Mouse (Mus musculus): Measurements from ENCODE around the gene Palm2.

Palm2 gene

DNA sequence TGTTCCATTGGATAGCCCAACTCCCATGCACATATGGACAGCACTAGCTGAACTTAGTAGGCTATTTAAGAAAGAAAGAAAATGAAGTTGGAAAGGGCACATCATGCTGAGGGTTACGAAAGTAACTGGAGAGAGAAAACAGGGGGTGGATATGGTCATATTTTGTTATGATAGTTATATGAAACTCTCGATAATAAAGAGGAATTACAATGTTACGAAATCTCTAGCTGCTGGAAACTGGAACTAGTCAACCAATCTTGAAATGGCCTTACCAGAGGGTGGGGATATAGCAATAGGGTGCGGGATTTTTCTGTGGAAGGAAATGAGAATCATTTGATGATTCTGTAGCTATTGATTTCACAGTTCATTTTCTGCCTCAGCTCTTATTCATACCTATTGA, 180.6 kb downstream of the Palm2 start:
- DNase-seq (ENCODE audit: low spot score in 2 of 2): no peak

DNA sequence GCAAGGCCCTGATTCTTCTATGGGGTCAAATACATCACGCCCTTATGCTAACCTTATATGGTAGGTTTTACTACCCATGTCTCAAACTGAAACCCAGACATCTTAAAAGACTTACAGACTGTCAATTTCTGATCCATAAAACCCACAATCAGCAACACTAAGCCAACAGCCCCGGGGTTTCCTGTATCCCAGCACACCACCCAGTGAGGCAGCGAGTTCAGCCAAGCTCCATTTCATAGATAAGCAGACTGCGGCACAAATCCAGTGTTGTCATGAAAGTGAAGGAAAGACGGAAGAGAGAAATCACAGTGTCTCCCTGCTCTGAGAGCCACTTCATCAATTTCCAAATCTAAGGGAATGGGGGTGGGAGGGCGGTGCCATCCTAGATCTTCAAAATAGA, 184.7 kb downstream of the Palm2 start:
- DNase-seq (ENCODE audit: low spot score in 2 of 2): no peak

DNA sequence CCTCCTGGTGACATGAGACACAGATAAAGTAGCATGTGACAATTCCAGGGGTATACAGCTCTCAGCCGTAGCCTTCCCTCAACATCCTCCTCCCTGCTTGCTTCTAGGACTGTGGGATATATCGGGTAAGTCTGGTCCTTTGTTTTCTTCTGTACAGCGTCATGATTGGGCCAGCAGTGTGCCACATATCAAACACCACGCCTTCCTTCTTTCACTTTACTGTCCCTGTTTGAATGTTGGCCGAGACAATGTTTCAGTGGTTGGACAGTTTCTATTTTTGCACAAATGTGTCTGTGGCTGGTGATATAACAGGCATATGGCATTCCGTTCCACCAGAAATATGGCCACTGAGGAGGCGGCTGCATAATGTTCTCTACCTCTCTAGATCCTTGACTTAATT, 188.8 kb downstream of the Palm2 start:
- DNase-seq (ENCODE audit: low spot score in 2 of 2): no peak

DNA sequence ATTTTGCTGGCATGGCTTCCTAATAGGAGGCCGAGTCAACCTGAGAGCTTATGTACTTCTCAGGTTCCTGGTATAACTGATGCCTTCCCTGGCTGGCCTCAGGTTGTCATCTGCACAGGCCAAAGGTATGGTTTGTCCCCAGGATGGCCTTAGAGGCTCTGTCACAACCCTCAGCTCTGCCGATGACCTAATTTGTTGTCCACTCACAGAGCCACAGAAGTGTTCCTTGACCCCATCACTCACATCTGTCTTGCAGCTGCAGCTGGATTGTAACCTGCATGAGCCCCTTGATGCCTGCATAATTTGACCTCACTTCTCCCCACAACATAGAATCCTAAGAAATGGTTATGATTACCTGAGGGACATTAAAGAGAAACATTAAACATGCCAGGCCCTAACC, 190.8 kb downstream of the Palm2 start:
- DNase-seq (ENCODE audit: low spot score in 2 of 2): no peak

DNA sequence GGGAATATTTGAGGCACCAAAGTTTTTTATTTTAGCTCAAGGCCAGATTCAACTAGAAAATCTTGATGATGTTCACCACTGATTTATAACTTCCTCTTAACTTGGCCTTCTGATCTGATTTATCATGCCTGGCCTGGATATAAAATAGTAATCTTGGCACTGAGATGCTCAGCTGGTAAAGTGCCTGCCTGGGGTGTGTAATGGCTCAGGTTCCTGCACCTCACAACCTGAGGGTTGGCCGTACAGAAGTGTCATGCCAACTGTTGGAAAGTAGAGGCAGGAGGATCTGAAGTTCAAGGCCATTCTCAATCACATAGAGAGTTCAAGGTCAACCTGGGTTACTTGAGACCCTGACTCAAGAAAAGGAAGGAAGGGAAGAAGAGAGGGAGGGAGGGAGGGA, 191.3 kb downstream of the Palm2 start:
- no peak for DNase-seq (ENCODE audit: low spot score in 2 of 2)

DNA sequence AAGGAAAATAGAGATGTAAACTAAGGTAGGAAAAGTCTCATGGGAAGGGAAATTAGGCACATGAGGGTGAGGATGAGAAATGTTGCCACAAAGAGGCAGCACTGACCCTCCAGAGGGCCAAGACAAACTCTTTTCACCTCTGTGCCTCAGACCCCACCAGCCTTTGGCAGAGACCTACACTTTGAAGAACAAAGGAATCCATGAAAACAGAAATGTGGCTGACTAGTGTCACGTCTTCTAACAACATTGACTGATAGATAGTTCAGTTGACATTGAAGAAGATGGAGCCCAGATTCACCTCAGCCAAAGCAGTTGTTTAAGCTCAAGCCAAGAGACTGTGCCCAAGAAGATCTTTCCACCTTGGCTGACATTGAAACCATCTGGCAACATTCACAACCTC, 191.7 kb downstream of the Palm2 start:
- DNase-seq (ENCODE audit: low spot score in 2 of 2): no peak

DNA sequence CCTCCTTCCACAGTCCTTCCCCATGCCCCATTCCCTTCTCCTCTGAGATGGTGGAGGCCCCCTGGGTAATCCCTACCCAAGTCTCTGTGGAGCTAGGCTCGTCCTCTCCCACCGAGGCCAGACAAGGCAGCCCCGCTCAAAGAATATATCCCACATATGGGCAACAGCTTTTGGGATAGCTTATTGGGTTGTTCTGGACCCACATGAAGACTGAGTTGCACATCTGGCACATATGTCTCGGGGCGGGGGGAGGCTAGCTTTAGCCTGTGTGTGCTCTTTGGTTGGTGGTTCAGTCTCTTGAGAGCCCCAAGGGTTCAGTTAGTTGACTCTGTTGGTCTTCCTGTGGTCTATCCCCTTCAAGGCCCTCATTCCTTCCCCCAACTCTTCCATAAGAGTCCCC, 192.9 kb downstream of the Palm2 start:
- no peak for DNase-seq (ENCODE audit: low spot score in 2 of 2)

DNA sequence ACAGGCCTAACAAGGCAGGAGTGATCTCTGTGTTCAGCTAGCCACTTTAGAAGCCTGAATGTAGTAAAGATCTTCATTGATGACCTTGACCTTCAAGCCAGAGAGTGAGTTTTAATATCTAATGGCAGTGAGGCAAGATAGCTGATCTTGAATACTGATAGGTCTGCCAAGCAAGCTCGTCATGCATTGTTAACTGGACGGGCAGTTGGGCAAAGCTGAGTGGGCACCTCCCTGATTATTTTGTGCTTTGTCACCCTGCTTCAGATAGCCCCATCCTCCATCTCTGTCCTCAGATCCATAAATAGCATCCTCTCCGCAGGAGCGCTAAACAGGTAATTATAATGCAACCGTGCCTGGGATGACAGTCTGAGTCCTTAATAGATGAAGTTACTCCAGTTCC, 198.3 kb downstream of the Palm2 start:
- DNase-seq (ENCODE audit: low spot score in 2 of 2): no peak

DNA sequence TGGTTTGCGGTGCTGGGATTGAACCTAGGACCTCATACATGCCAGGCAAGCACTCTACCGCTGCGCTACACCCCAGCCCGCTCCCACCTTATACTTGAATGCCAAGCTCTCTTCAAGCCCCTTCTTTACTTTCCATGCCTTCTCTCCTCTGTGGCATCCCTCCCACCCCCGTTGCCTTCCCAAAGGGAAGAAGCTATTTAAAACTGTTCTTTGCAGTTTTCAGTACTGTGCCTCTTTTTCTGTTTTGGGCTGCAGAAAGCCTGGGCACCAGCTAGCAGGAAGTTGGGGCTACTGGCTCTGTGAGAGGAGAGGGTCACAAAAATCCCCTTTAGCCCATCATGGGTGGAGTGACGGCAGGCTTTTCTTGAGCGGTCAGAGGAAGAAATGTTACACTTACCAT, 199.0 kb downstream of the Palm2 start:
- no peak for DNase-seq (ENCODE audit: low spot score in 2 of 2)

DNA sequence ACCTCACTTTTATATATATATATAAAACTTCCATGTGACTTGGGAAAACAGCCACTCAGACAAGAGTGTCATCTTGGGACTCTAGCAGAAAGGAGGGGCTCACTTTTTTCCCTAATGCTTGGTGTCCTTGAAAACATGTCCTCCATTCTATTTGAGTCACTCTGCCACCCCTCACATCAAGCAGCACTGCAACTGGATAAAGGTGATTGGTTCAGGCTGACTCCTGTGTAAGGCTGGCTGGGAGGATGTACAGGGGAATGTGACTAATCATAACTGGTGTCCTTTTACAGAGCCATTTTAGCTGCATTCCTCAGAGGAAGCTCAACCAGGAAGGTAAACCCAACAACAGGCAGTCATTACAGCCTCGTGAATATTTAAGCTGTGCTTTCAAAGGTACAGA, 200.9 kb downstream of the Palm2 start:
- DNase-seq (ENCODE audit: low spot score in 2 of 2): no peak

DNA sequence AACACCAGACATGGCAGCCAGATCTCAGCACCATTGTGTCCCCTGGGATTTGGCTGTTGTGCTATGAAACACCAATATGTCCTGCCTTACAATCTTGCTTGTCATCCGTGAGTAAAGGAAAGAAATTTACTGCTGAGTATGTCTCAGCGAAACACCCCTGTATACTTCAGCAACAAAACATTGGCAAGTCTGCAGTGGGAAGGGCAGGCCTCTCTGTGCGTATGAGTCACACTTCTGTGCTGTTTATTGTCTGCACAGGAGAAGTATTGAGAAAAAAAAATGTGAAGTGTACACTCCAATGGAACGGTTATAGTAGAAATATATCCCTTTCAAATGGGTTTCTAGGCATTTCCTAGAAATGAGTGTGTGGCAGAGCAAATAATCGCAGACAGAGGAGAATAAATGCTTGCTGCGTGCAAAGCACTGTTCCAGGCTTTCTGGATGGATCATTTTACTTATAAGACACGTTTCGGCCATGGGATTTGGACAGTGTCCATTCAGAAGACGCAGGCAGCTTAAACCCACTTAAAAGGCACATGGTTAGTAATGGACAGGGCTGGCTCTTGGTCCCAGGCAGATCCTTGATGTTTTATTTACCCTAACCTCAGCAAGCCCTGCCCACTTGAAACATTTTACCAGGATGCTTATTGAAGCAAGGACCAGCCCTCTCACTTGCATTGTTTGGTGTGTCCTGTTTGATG, 202.9 kb downstream of the Palm2 start:
- no peak for DNase-seq (ENCODE audit: low spot score in 2 of 2)

DNA sequence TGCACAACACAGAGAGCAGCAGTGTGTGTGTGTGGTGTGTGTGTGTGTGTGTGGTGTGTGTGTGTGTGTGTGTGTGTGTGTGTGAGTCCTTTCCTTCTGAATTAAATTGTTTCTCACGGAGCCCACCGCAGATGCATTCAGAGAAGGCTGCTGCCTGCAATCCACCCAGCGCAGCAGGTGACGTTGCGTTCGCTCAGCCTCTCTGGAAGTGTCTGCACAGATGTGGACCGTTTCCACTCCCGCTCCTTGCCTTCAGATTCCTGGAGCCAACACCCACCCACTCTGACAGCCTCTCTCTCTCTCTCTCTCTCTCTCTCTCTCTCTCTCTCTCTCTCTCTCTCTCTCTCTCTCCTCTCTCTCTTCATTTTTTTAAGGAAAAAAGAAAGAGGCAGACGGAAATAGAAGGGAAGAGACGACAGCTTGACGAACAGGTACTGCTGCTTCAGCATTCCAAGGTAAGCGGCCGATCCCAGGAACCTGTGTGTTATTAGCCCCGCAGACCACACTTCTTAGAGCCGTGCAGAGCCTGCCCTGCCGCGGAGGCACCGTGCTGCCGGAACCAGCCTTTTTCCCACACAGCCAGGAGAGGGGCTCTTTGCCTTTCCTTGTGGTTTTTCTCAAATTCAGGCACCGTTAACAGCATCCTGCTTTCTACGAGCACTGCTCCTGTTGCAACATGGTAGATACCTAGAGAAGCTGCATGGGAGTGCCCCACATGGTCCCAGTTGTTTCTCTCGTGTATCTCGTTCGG, 203.8 kb downstream of the Palm2 start:
- DNase-seq (ENCODE audit: low spot score in 2 of 2): no peak

DNA sequence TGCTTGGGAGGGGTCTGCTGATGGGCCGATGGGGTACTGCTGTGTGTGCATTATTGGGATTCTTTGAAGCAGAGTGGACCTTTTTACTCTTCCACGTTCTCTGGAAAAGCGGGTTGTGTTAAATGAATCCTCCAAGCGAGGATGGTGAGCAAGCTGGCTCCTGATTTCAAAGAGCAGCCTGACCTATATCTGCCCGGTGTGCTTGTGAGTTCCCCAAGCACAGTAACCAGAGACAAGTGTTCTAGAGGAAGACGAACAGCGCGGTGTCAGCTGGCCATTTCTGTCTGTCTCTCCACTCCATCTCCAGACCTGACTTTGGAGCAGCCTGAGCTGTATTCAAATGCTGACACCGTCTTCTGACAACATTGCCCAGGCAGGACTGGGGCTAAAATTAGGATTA, 204.9 kb downstream of the Palm2 start:
- DNase-seq (ENCODE audit: low spot score in 2 of 2): no peak

DNA sequence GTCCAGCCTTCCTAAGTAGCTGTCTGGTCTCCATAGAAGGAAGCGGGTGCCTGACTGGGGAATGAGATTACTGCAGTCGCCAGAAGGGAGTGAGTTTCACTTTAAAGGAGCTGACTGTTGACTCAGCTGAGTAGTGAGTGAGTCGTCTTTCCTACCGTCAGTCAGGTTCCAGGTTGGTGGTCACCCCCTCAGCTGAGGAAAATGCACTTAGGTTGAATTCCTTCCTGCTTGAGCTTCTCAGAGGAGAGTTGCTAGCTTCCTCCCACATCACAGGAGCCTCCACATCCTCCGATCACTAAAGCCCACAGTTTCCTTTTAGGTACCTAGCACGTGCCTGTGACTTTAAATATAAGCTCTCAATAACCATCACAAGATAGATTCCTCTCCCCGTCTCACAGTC, 206.2 kb downstream of the Palm2 start:
- DNase-seq (ENCODE audit: low spot score in 2 of 2): peak in 1 of 2 experiments; percentile 5

DNA sequence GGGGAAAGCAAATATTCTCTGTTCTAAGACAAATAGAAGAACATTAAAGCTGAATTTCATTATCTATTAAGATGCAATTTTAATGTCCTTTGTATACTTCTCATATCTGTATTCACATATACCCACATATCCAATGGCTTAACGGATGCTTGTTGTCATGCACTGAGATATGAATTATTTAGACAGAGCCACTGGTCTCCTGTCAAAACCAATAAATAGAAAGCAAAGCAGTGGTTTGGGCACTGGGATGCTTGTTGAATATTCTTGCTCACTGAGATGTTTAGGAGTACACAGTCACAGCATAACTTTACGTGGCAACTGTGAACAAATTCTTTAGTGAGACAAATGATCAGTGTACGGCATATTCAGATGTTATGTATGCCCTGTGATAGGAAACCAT, 206.9 kb downstream of the Palm2 start:
- DNase-seq (ENCODE audit: low spot score in 2 of 2): no peak

DNA sequence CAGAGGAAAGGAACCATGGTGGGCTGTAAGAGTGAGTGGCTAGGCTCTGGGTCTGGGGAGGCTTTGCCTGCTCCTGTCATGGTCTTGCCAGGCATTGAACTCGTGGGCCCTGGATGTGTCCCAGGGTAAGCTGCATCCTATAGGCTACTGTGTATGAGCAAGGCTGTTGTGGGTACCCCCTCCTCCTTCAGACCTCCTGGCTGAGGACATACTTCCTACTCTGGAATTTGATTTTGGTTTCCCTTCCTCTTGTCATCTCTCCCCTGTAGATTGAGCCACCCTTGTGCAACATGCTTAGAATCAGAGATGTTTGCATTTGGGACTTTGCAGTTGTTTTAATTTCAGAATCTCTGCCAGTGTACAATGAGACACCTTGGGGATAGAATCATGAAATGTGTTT, 216.9 kb downstream of the Palm2 start:
- no peak for DNase-seq (ENCODE audit: low spot score in 2 of 2)

DNA sequence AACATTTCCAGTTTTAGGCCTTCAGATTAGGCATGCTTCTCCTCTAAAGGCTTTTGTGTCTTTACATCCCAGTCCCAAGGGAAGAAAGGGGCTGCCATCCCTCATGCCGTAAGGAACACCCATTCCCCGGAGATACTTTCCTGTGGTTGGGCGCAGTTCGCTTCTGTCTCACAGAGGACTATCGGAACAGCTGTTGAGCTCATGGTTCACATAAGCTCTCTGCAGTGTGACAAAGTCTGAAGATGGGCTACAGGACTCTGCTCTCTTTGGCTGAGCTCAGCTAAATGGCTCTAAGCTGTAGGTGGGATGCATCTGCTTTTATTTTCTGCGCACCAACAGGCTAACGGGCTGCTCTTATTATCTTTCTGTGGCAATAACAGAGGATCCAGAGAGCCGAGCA, 217.5 kb downstream of the Palm2 start:
- no peak for DNase-seq (ENCODE audit: low spot score in 2 of 2)

DNA sequence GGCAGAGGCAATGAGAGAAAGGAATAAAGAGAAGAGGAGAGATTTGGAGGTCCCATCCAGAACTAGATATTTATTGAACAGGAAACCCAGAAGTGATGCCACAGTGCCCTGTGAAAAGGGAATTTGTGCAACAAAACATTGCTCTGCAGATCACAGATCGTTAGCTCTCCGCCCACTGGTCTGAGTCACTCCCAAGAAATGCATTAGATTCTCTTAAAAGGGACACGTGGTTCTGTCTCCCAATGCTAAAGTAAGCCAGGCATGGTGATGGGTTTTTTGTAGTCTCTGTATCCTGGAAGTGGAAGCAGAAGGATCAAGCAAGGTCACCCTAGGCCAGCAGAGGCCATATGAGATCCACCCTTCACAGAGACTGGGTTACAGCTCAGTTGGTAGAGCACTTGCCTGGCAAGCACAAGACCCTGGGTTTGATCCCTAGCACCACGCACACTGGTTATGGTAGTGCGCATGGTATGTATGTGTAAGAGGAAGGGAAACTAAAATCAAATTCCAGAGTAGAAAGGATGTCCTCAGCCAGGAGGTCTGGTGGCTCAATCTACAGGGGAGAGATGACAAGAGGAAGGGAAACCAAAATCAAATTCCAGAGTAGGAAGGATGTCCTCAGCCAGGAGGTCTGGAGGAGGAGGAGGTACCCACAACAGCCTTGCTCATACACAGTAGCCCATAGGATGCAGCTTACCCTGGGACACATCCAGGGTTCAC, 218.3 kb downstream of the Palm2 start:
- DNase-seq (ENCODE audit: low spot score in 2 of 2): no peak

DNA sequence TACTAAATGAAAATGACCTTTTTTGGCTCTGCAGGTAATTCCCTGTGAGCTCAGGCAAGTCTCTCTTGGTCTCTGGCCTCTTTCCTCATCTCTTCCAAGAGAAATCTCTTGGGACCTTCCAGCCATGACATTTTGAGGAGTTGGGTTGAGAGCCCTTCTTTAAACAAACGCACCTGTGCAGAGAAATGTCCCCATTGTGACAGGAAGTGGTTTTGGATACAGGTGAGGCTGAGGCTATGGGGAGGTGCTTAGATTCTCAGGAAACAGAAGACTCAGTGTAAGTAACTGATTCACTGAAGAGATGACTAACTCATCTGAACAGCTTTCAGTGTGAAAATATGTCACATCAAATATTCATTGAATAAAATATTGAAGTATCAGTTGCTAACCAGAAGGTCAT, 221.9 kb downstream of the Palm2 start:
- DNase-seq (ENCODE audit: low spot score in 2 of 2): no peak

DNA sequence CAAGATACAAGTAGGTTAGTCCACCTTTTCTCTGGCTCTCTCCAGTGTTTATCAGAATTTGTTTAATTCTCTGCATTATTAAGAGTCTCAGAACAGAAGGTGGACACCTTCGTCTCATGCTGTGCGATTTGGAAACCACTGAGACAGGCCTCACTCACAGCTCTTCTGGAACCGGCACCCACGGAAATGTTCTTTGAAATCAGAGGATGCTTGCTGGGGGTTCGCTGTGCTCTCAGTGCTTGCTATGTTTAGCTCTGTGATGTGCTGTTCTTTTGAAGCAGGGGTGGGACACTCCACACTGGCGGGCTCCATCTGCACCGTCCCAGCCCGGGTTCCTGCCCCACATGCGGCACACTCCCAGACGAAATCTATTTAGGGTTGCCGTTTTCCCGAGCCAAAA, 222.3 kb downstream of the Palm2 start:
- no peak for DNase-seq (ENCODE audit: low spot score in 2 of 2)

DNA sequence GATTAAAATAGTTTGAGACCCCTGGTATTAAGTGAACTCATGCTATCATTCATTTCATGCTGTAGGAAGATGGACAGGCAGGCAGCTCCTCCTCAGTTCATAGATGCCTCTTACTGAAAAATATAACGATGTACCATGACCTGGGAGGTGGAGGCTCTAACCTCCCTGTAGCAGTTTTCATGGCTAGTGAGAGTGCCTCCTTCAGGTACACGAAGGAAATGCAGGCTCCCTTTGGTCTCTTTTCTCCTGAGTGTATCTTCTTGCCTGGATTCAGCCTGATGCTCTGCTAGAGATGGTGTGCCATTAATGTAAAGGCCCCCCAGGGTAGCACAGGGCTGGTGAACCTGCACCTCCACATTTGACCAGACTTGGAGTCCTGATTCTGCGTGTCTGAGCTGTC, 222.8 kb downstream of the Palm2 start:
- no peak for DNase-seq (ENCODE audit: low spot score in 2 of 2)

DNA sequence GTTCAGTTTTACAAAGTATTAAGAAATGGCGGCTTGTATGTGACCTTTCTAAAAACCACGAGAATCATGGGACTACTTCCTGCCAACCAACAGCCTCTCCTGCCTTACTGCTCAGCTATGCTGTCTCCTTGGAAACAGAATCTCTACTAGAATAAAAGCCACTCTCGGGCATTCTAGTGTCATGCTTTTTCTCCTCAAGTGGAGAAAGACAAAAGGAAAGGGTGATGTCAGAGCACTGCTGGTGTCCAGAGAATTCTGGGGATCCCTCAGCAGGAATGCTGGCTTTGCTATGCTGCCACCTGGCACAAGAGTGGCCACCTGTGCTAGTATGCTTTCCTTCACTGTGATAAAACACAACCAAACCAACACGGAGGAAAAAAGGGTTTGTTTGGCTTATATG, 226.4 kb downstream of the Palm2 start:
- no peak for DNase-seq (ENCODE audit: low spot score in 2 of 2)

DNA sequence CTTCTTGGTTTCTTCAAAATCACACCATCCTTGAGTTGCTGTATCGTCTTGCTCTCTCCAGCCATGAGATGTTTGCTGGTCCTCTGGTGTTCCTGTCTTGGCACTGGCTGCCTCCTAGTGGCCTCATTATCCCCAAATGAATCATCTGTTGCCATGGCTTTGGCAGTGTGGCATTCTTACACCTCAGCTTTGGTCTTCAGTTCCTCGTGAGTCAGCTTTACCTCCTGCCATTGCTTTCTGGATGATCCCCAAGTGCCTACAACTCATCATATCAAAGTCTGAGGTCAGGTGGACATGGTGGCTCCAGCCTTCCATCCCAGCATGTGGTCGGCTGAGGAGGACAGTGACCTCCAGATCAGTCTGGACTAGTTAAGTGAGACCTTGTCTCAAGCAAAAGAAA, 232.1 kb downstream of the Palm2 start:
- DNase-seq (ENCODE audit: low spot score in 2 of 2): no peak
